Mouse (Mus musculus) 3T3-L1 (cell line): ENCODE results near the gene Mcrip1.
"Not testable (repeated sequence)": the region's sequence is repeated elsewhere in the genome, so short reads cannot be mapped to it uniquely, and the experiment has no call there.

Source experiments
- DNase-seq: peaks from one replicate; pipeline ENCODE4 v3.0.0-alpha.2; 2015; ENCODE audit warnings: low read depth, low spot score

The Mcrip1 gene

GRCm38 (mm10) chr11:120549168-120549945 lies at the start of gene Mcrip1:
TSS of gene Mcrip1 (minus strand) at chr11:120549727.
- peak; percentile 80 for DNase-seq

- peak; percentile 18 for DNase-seq
These were observed 49.5 kb upstream of the Mcrip1 start for GRCm38 (mm10) chr11:120598990-120599549.

- DNase-seq, result peak; percentile 92
These were observed 48.9 kb upstream of the Mcrip1 start, which contains the start of the genes Alyref and Anapc11 for GRCm38 (mm10) chr11:120598283-120598989. TSS of gene Alyref (minus strand) at chr11:120598365. TSS of gene Anapc11 (plus strand) at chr11:120598421.

GRCm38 (mm10) chr11:120597240-120598235 lies 48.0 kb upstream of the Mcrip1 start:
- peak; percentile 41 for DNase-seq

GRCm38 (mm10) chr11:120588531-120588930 lies 39.0 kb upstream of the Mcrip1 start:
- no peak for DNase-seq

GRCm38 (mm10) chr11:120583937-120584336 lies 34.4 kb upstream of the Mcrip1 start:
- no peak for DNase-seq

GRCm38 (mm10) chr11:120582982-120583293 lies 33.4 kb upstream of the Mcrip1 start:
- not testable (repeated sequence) for DNase-seq

GRCm38 (mm10) chr11:120582268-120582981 lies 32.9 kb upstream of the Mcrip1 start:
- peak; percentile 67 for DNase-seq

- peak; percentile 74 for DNase-seq
These were observed 32.2 kb upstream of the Mcrip1 start, which contains the start of gene Arhgdia for GRCm38 (mm10) chr11:120581490-120582267. TSS of gene Arhgdia (minus strand) at chr11:120581624.

- peak; percentile 50 for DNase-seq
These were observed 31.4 kb upstream of the Mcrip1 start for GRCm38 (mm10) chr11:120580871-120581331.

- no peak for DNase-seq
These were observed 30.7 kb upstream of the Mcrip1 start for GRCm38 (mm10) chr11:120580190-120580589.

GRCm38 (mm10) chr11:120579316-120580107 lies 30.0 kb upstream of the Mcrip1 start:
- DNase-seq, result peak; percentile 82

- no peak for DNase-seq
These were observed 29.2 kb upstream of the Mcrip1 start for GRCm38 (mm10) chr11:120578694-120579243.

- DNase-seq, result no peak
These were observed 28.6 kb upstream of the Mcrip1 start for GRCm38 (mm10) chr11:120578024-120578693.

GRCm38 (mm10) chr11:120577211-120578023 lies 27.9 kb upstream of the Mcrip1 start:
- DNase-seq, result peak; percentile 68

GRCm38 (mm10) chr11:120576365-120576981 lies 26.9 kb upstream of the Mcrip1 start:
- DNase-seq, result no peak

- no peak for DNase-seq
These were observed 26.4 kb upstream of the Mcrip1 start for GRCm38 (mm10) chr11:120575940-120576339.
